Mouse (Mus musculus): Measurements from ENCODE around the gene Pnpla7.

DNA sequence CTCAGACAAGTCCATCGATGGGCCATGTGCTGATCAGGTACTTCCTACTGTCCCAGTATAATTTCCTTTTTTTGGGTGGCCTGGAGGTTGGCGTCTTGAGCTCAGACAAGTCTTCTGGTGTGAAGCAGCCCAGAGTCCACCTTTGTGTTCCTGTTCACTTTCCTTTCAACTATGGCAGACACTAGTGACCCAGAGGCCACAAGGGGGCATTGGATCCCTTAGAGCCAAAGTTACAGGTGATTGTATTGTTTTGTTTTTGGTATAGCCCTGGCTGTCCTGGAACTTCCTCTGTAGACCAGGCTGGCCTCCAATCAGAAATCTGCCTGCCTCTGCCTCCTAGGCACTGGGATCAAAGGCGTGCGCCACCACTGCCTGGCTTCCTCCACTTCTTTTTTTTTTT, 96.6 kb downstream of the Pnpla7 start:
- TF ChIP-seq CTCF (IDR thresholded peaks at IDR 0.05; ENCODE audit: control insufficient read depth, insufficient read depth, insufficient read length) (no peak), USF1 (IDR thresholded peaks at IDR 0.05; ENCODE audit: low read depth) (no peak), CEBPB (IDR thresholded peaks at IDR 0.05; ENCODE audit: low read depth) (no peak)
